Mouse (Mus musculus) lung, postnatal 14 days (tissue): ENCODE results near the gene Trim8.

Experiments used
- DNase-seq: peaks from one replicate; pipeline ENCODE4 v3.0.0; 2021

The Trim8 gene

DNA sequence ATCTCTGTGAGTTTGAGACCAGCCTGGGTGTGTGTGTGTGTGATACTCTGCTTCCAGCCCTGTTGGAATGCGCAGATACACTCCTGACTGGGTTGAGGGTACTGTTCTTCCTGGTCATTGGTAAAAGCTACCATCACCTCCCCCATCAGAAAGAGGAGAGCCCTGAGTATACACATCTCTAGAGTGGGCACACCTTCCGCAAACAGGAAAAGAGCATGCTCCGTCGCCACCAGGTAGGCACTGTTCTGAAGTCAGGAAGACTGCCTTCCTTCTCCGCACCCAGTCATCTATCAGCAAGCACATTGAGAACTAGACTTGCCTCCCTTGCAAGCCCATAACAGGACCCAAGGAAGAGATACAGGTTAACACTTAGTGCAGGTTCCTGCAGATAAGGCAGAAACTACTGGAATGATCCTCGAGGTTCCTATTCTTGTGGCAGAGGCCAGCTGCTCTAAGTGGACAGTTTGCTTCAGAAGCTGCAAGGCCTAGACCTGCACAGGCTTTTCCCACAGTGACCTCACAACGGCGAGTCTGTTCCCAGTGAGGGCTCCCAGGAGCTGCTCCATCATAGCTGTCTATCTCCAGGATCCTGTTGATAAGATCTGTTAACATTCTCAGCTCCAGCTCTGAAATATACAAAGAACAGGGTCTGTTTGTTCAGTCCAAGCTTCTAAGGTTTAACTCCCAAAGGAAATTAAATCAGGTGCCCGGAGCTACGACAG lies 20.7 kb upstream of the Trim8 start:
- no peak for DNase-seq

- no peak for DNase-seq
Observed at GRCm38 (mm10) chr19:46481352-46481751, 20.1 kb upstream of the Trim8 start.

DNA sequence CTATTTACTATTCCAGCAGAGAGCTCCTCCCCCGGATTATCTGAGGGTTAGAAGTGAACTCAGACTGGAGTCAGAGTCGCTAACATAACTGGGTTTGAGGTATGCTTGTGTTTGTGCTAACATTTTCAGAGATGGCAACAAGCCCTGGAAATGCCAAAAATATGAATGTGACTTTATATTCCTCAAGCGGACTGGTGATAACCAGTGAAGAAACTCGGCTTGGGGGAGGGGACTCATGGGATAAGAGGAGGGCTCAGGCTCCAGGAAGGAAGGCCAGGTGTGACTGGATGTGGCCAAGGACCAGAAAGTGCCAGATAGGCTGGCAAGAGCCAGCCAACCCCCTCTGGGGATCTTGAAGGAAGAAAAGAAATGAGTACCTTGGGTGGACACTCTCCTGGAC lies 19.7 kb upstream of the Trim8 start:
- DNase-seq, result no peak

- no peak for DNase-seq
Observed at GRCm38 (mm10) chr19:46482896-46483516, 18.5 kb upstream of the Trim8 start.

- DNase-seq, result peak; percentile 36
Observed at GRCm38 (mm10) chr19:46483701-46484328, 17.7 kb upstream of the Trim8 start.

DNA sequence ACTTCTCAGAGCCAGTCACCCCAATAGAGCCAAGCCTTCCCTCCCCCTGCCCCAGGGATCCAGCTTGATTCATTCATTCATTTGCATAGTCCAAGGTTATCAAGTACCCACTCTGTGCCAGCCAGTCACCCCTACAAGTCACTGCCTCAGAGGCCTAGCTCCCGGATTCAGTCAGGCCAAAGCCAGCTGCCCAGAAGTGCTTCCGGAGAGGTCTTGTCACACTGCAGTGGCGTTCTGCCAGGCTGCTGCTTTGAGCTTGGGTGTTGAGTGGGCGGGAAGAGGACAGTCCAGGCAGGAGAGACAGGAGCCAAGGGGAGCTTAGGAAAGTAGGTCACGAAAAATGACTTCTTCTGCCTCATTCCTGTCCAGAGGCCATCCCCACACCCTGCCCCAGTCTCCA lies 17.0 kb upstream of the Trim8 start:
- DNase-seq, result peak; percentile 87

GRCm38 (mm10) chr19:46485847-46486246 lies 15.7 kb upstream of the Trim8 start:
- no peak for DNase-seq

- DNase-seq, result no peak
Observed at GRCm38 (mm10) chr19:46486709-46487108, 14.8 kb upstream of the Trim8 start.

DNA sequence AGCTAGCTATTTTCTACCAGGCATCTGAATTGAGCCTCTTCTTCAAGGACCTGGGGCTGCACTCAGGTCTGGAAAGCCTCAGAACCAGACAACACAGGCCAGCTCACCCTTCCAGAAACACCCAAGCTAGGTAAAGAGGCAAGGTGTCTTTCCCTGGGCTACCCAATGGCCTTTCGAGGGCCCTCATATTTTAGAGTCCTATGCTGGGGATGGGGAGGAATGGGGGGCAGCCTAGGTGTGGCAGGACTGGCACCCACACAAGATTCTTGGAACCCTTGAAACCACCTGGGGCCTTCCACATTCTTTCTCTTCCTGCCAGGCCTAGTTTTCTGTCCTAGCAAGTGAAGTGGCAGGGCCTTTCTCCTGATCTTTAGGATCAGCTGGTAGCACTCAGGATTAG lies 12.1 kb upstream of the Trim8 start:
- DNase-seq, result no peak

GRCm38 (mm10) chr19:46490634-46491033 lies 10.9 kb upstream of the Trim8 start:
- peak; percentile 62 for DNase-seq

DNA sequence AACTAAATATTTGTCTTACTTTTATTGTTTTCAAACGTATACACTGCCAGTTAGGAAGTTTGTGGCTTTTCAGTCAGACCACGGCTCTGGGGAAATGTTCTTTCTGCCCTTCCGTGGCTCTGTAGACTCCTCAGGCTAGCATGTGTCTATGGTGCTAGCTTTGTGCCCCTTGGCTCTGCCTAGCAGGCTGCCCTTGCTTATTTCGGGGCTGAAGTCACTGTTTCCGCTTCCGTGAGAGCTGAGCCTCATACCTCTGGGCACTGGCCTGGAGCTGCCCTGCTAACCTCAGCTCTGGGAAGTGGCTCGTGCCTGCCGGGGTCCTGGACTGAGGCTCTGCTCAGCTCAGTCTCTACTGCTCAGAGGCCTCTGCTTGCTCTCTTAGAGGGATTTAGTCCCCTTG lies 6.4 kb upstream of the Trim8 start:
- no peak for DNase-seq

GRCm38 (mm10) chr19:46497230-46497629 lies 4.3 kb upstream of the Trim8 start:
- no peak for DNase-seq

DNA sequence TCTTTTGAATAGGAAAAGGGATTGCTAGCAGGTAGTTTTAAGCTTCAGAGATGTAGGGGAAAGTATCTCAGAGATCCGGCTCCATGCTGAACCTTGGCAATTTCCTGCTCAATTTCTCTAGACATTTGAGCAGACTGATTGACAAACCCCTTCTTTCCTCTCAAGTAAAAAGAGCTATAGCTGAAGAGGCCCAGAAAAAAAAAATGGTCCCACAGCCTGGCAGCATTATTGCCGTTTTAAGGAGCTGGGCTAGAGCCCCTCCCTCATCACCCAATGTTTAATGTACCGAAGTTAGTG lies 2.0 kb upstream of the Trim8 start:
- no peak for DNase-seq

GRCm38 (mm10) chr19:46499836-46500580 lies 1.5 kb upstream of the Trim8 start:
- DNase-seq, result peak; percentile 98

DNA sequence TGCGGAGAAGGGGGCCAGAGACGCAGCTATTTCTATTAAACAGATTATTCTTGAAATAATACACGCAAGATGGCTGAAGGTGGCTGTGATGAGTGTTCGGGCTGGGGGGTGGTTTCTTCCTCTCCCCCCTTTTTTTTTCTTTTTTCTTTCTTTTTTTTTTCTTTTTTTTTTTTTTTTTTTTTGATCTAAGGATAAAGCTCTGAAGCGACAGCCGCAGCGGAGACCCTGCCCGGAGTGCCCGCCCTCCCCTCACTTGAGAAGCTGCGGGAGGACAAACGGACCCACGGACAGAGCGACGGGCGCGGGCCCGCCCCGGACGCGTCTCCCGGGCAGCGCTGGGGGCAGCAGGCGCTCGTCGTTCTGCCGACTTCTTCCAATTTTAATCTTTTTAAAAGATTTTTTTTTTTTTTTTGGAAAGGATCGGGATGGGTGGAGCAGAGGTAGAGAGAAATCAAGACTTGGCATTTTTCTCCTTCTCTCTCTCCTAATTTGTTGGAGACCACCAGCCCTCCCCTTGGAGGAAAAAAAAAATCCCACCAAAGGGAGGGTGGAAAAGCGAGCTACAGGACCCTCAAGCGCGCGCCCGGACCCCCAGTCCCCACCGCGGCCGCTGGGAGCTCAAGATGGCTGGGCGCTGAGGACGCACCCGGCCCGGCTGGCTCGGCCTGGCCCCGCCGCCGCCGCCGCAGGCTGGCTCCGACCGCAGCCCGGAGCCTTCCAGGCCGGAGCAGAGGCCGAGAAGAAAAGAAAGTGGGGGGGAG lies 741 bp upstream of the Trim8 start:
- peak; percentile 54 for DNase-seq

- peak; percentile 76 for DNase-seq
Observed at GRCm38 (mm10) chr19:46502069-46502455, 560 bp downstream of the Trim8 start.

DNA sequence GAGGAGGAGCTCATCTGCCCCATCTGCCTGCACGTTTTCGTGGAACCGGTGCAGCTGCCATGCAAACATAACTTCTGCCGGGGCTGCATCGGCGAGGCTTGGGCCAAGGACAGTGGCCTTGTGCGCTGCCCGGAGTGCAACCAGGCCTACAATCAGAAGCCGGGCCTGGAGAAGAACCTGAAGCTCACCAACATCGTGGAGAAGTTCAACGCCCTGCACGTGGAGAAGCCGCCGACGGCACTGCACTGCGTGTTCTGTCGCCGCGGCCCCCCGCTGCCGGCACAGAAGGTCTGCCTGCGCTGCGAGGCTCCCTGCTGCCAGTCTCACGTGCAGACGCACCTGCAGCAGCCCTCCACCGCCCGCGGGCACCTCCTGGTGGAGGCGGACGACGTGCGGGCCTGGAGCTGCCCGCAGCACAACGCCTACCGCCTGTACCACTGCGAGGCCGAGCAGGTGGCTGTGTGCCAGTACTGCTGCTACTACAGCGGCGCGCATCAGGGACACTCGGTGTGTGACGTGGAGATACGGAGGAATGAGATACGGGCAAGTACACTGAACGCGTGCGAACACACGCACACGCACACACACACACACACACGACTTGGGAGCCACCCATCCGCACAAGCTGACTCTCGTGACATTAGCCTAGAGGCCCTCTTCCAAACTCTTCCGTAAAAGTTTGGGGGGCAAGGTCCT lies 1.1 kb downstream of the Trim8 start:
- peak; percentile 81 for DNase-seq

GRCm38 (mm10) chr19:46503351-46504084 lies 2.0 kb downstream of the Trim8 start:
- peak; percentile 82 for DNase-seq

- DNase-seq, result peak; percentile 60
Observed at GRCm38 (mm10) chr19:46504085-46504552, 2.6 kb downstream of the Trim8 start.

DNA sequence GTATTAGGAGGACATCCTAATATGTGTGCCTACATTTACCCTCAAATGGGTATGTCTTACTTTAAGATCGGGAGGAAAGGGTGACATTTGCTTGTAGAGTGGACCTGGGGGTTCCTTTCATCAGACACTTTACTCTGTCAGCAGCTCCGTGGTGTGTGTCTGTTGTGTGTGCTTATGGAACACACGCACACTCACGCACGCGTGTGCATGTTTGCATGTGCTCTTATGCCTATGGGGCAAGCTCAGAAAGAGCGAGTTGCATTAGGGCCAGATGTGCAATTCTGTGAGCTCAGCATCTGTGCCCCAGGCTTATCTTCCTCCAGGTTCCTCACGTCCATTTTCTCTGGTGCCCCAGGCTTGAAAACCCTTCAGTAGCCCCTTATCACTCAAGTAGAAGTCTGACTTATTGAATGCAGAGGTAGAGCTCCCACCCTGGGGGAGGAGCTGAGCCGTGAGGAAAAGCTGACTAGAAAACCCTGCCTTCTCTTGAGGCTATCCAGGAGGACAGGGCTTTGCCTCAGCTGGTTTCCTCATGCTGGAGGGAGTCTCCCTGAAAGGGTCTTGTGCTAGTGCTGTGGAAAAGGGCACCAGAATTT lies 3.4 kb downstream of the Trim8 start:
- peak; percentile 40 for DNase-seq
